Mouse (Mus musculus): ENCODE measurements around the gene Fcmr.

Fcmr gene

DNA sequence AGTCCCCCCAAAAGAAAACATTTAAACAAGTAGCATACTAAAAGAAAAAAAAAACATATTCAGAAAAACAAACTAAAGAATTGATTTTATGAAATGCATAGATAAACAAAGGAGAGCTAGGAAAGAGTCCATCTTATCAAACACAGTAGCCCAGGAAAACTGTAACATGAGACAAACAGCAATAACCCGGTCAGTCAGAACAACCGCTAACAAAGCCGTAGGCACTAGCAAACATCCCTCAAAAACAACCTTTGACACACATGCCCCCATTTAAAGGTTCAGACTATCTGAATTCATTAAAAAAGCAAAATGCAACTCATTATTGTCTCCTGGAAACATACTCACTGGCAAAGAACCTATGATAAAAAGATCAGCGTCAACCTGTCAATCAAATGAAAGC, 8.0 kb upstream of the Fcmr start:
- no peak for DNase-seq (ENCODE audit: low read depth)

DNA sequence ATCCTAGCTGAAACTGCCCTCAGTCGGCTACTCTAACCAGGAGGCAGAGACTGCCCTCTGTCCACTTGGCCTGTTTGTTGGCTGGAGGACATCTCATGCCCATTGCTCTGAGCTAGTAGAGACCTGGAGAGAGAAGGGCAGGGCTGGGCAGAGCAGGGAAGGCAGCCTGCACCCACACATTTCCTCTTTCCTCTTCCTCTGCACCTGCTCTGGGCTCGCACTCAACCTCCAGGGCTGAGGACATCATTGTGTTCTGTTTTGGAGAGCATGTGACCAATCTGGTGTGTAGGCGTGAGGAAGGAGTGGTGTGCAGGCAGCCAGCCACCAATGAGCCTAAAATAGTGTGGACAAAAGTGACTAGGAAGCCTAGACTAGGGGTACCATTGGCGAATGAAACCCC, 1.2 kb upstream of the Fcmr start:
- DNase-seq (ENCODE audit: low read depth), result no peak

DNA sequence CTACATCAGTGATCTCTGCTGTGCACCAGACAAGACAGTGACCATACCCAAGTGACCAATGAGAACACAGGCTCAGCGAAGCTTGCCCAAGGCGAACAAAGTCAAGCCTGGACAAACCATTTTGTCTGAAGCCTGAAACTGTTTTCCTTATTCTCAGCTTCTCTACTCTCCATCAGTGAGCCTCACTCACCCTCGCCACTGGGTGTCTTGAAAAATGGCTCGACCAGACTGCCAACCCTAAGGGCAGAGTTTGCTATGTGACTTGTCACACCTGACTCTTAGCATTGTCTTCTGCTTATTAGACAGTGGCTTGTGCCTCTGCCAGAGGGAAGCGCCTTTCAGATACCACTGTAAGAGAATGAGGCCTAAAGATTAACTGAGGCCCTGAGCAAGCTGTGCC, 728 bp upstream of the Fcmr start:
- no peak for DNase-seq (ENCODE audit: low read depth)

- no peak for DNase-seq (ENCODE audit: low read depth)
Measured at GRCm38 (mm10) chr1:130872912-130873311, 7.4 kb downstream of the Fcmr start.

DNA sequence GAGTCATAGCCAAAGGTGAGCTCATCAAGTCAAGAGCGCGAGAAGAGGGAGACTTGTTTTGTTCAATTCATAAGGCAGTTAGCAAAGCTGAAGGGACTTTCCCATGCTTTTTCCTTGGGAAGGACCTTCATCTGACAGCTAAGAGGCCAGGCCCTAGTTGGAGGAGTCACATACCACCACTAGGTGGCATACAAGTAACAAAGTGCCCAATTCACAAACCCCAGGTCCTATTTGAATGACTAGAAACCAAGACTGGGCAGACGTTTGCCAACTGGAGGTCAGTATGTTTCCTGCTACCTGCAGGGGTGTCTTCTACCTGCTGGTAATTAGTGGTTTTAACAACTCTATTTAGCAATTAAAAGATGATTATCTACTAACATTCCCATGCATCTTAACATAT, 9.7 kb downstream of the Fcmr start:
- no peak for DNase-seq (ENCODE audit: low read depth)

- DNase-seq (ENCODE audit: low read depth), result no peak
Measured at GRCm38 (mm10) chr1:130875910-130876309, 10.4 kb downstream of the Fcmr start.

DNA sequence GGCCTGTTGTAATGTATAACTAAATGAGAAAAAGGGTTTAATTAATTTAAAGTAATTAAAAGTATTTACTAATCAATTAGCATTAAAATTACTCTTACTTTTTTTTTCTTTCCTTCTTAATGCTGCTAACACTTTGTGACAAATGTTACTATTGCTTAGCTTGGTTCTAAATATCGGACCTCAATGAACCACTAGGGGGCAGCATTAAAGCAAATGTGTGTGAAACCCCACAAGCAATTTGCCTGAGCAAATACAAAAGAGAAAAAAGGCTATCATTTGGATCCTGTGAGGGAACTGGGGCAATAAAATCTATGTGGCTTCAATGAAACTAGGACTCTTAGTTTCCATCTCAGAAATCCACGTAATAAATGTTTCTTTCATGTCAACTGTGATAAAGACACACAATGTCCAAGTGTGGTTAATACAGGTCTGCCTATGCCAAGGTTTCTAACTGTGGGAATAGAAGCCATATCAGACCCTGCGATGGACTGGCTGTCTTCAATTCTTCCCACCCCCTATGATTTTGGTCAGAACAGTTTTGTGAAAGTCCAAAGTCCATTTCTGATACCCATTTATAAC, 11.6 kb downstream of the Fcmr start:
- DNase-seq (ENCODE audit: low read depth), result peak; percentile 63

DNA sequence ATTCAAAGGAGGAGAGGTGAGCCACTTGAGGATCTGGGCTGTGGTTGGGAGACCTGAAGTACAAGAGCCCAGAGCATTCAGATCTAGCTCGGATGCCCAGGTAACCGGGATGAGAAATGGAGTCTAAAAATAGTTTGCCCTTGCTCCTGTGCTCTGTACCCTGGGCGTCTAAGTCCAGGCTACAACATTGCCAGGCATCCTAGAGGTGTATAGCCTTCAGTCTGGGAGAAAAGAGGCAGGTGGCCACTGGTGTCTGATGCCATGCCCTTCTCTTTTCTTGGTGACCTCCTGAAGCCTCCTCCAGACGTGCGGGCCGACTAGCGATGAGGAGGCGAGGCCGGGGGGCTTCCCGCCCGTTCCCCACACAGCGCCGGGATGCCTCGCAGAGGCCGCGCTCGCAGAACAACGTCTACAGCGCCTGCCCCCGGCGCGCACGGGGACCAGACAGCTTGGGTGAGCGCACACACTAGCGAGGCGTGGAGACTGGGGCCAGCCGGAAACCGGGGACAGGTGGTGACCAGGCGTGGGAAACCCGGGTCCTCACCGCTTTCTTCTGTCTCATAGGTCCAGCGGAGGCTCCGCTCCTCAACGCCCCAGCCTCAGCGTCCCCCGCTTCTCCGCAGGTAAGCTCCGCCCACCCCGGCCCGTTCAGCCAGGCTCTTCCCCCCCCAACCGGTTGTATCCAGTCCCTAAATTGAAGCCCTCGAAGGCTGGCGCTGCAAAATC, 12.6 kb downstream of the Fcmr start:
- DNase-seq (ENCODE audit: low read depth), result no peak

GRCm38 (mm10) chr1:130879927-130880326, 14.5 kb downstream of the Fcmr start:
- no peak for DNase-seq (ENCODE audit: low read depth)

- DNase-seq (ENCODE audit: low read depth), result no peak
Measured at GRCm38 (mm10) chr1:130883146-130883545, 17.7 kb downstream of the Fcmr start.

- DNase-seq (ENCODE audit: low read depth), result no peak
Measured at GRCm38 (mm10) chr1:130887354-130887753, 21.9 kb downstream of the Fcmr start, which contains the start of gene Il24. TSS of gene Il24 (minus strand) at chr1:130887454.

DNA sequence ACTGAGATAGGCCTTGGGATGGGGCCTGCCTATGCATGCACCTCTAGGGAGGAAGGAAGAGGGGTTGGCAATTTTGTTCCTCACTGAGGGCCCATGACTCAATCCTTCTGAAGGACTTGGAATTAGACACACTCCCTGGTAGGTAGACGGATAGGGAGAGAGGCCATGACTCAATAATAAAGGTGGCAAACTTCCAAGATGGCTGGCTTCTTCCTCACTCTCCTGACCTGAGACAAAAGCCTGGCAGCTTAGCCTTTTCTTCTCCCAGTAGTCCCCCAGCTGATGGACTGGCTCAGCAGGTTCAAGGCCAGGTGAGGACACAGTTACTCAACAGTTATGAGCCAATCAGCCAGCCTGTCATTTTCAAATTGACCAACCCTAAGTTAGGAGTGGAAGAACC, 27.0 kb downstream of the Fcmr start:
- DNase-seq (ENCODE audit: low read depth), result no peak

GRCm38 (mm10) chr1:130893329-130894040, 28.0 kb downstream of the Fcmr start:
- no peak for DNase-seq (ENCODE audit: low read depth)

GRCm38 (mm10) chr1:130894468-130894867, 29.0 kb downstream of the Fcmr start:
- no peak for DNase-seq (ENCODE audit: low read depth)

GRCm38 (mm10) chr1:130902505-130902904, 37.0 kb downstream of the Fcmr start:
- DNase-seq (ENCODE audit: low read depth), result no peak

DNA sequence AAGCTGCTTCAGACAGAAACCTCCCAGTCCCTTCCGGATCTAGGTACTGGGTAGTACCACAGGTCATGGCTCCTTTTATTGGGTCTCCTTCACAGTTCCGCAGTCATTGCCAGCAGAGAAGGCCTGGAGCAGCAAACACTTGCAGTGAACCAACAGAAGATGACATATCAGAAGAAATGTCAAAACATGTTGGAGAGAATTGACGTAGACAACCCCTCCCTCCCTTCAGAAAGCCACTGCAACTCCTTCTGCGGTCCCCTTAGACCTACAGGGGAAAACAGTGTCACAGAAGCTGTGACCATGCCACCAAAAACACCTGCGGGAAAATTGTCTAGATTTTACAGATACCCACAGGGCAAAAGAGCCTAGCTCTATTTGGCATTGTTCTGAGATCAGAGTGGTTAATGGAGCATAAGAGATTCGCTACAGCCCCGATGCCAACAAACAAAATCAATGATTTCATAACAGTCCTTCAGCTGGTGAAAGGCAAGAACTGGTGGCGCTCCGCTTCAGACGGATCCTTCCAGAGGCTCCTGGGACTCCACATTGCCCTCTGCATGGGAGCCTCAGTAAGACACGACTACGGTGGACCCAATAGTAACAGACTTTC, 46.0 kb downstream of the Fcmr start, which contains the start of gene Il20:
Gene Il20 (minus strand): TSS at position 51 of the 610 bp plus-strand sequence.
- no peak for DNase-seq (ENCODE audit: low read depth)

DNA sequence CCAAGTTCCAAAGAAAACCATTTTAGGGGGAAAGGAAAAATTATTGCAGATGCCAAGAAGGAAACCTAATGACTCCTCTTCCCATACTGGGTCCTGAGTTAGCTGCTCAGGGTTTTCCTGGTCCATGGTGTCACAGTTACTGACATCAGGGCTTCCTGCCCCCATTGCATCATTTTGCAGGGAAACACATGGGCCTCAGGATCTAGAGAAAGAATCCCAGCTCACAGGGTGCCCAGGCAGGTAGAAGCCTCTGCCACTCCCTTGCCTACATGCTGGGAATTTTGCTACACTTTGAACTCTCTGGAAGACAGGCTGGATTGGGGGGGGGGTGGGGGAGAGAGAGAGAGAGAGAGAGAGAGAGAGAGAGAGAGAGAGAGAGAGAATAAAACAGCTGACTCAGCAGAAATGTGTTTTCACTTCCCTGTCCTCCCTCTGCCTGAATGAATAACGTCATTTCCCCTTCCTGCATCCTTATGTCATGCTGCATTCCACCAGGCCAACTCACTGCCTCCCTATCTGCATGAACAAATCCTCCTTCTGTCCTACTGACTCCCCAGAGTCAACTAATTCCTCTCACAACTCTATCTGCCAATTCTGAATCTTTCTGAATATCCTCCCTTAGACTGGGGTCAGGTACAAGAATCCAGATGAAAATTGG, 53.0 kb downstream of the Fcmr start:
- no peak for DNase-seq (ENCODE audit: low read depth)

DNA sequence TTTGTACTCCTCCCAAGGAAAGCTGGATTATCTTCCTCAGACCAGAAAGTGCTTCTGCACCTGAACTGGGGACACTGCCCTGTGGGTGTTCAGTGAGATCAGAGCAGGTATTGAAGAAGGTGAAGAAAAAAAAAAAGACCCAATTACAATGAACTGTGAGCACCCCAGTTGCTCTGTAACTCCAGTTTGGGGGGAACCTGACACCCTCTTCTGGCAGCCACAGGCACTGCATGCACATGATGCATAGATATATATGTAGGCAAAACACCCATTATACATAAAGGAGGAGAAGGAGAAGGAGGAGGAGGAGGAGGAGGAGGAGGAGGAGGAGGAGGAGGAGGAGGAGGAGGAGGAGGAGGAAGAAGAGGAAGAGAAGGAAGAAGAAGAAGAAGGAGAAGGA, 61.0 kb downstream of the Fcmr start:
- no peak for DNase-seq (ENCODE audit: low read depth)

All from c-Kit-positive CD71-negative TER-119-negative erythroid progenitor cells, embryonic 14.5 days (primary cell).